Mouse (Mus musculus) forebrain, embryonic 16.5 days (tissue): ENCODE data around the gene Dennd2a. TPM values are rescaled to one million over a fixed set of nuclear protein-coding genes. Genes with fewer than 3 reads are reported as not detected.

ENCODE experiments used
- ATAC-seq: fragments of 200-750 bp; cut with Nextera tagmentation; 2 replicates; pipeline ENCODE4 v1.8.0; 2017; ENCODE audit warnings: mild to moderate bottlenecking, moderate library complexity
- H3K27ac ChIP-seq: fragments of 300-500 bp; sonication (generic); 2 replicates; pipeline ENCODE4 v1.5.1; 2014; ENCODE audit warnings: low read length, control low read depth
- H3K27me3 ChIP-seq: fragments of 300-500 bp; sonication (generic); replicated peaks from 2 replicates; pipeline ENCODE4 v1.6.1; 2014; ENCODE audit warnings: low read length; ENCODE audit not compliant: control insufficient read depth, insufficient read depth
- H3K36me3 ChIP-seq: fragments of 300-500 bp; sonication (generic); 2 replicates; pipeline ENCODE4 v1.6.1; 2014; ENCODE audit not compliant: control insufficient read depth, insufficient read depth
- H3K4me1 ChIP-seq: fragments of 300-500 bp; sonication (generic); replicated peaks from 2 replicates; pipeline ENCODE4 v1.6.1; 2014; ENCODE audit warnings: low read length; ENCODE audit not compliant: control insufficient read depth, insufficient read depth
- H3K4me2 ChIP-seq: fragments of 300-500 bp; sonication (generic); 2 replicates; pipeline ENCODE4 v1.6.1; 2014; ENCODE audit warnings: mild to moderate bottlenecking, low read length, control low read depth
- H3K4me3 ChIP-seq: fragments of 300-500 bp; sonication (generic); replicated peaks from 2 replicates; pipeline ENCODE4 v1.5.1; 2014; ENCODE audit warnings: mild to moderate bottlenecking, low read length, control low read depth
- H3K9ac ChIP-seq: fragments of 300-500 bp; sonication (generic); replicated peaks from 2 replicates; pipeline ENCODE4 v1.6.1; 2014; ENCODE audit warnings: low read depth, low read length, control low read depth
- H3K9me3 ChIP-seq: fragments of 300-500 bp; sonication (generic); 2 replicates; pipeline ENCODE4 v1.6.1; 2016; ENCODE audit warnings: low read length; ENCODE audit not compliant: control insufficient read depth
- WGBS: fragments of 180-500 bp; shearing (Covaris S2); extraction: QIAGEN DNeasy Blood & Tissue Kit; methylation state at CpG from one replicate; pipeline ENCODE4 v1.1.7; 2014; 5-methylcytosine and 5-hydroxymethylcytosine counted together
- polyA plus RNA-seq: library from polyadenylated mRNA; unstranded; fragments of >200 nt; fragmentation: Nextera tagmentation; extraction: Ambion mirVana; gene quantifications from 2 replicates; pipeline ENCODE4 v1.2.1, GENCODE M21; 2015

Gene Dennd2a
- polyA plus RNA-seq, 1 experiment from 2014 or later = 13.1 TPM

DNA sequence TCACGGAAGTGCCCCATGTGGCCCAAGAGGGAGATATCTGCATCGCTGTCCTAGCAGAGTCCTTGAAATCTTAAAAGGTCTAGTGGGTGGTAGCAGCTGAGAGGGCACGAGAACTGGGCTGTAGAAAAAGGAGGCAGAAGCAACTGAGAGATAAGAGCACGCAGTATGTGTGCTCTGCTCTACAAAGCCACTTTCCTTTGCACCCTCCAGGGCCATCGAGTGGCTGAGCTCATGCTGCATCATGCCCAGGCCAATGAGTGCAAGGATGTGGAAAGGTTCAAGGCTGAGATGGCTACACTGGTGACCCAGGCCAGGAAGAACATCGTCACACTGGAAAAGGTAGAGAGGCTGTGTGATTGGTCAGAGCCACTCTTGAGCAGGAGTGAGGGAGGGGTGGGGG, 27.9 kb upstream of the Dennd2a start, which contains the start of gene Gm42420:
Gene Gm42420 (plus strand): TSS at position 237 of the 400 bp plus-strand sequence.
- Histone ChIP-seq H3K36me3 (peaks cover 26% of the 10 kb centered on the region), H3K27me3 (no peaks in the 10 kb centered on the region), H3K4me2 (no peak within 1 kb of the TSS), H3K4me1 (no peaks in the 10 kb centered on the region), H3K4me3 (no peak within 1 kb of the TSS), H3K9ac (no peak within 1 kb of the TSS), H3K9me3 (no peaks in the 10 kb centered on the region), H3K27ac (no peak within 1 kb of the TSS)
- no peak for ATAC-seq
- WGBS = 96% methylated on average over 6 of the region's 6 CpGs

DNA sequence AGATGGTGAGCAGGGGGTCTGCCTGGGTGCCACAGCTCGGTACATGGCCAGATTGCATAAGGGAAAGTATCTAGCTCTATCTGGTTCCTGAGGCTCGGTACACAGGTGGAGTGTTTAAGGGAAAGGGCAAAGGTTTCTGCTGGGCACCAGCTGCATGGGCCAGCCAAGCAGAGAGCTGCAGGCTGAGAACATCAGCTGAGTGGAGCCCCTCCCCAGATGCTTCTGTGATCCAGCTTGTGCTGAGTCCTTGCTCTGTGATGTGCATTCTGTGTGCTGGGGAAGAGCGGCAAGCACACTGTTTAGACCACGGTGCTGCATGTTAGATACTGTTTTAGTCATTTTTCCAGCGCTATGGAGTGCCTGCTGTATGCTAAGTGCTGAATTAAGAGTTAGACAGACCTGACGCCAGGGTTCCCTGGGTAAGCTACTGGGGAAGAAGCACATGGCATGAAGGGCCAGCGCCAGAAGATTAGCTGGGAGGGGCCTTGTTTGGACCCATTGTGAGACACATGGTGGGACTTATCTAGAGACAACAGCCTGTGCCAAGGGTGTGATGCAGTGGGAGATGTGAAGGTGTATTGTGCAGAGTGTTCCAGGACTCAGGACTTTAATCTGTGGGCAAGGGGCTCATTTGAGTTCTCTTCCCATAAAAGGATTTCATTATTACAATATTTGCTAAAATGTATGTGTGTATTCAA, 23.6 kb upstream of the Dennd2a start:
- H3K36me3 ChIP-seq = peaks cover 16% of the 10 kb centered on the region
- 85% methylated on average over 7 of the region's 7 CpGs for WGBS
- H3K4me2 ChIP-seq = no peak overlapping the region

DNA sequence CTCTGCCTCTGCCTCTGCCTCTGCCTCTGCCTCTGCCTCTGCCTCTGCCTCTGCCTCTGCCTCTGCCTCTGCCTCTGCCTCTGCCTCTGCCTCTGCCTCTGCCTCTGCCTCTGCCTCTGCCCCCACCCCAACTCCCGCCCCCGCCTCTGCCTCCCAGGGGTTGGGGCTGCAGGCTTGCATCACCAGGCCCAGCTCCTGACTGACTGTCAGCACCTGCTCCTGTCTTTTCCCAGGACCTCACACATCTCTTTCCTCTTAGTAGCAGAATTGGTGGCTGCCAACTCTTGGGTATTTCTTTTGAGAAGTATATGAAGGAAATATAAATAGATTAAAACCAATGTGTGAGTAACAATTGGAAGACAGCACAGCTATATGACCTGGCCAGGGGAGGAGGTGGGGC, 22.9 kb upstream of the Dennd2a start:
- ATAC-seq = no peak
- Histone ChIP-seq H3K27ac (no peak overlapping the region), H3K27me3 (no peaks in the 10 kb centered on the region), H3K9ac (no peak overlapping the region), H3K4me3 (no peak overlapping the region), H3K4me2 (no peak overlapping the region), H3K36me3 (peaks cover 16% of the 10 kb centered on the region), H3K9me3 (no peaks in the 10 kb centered on the region), H3K4me1 (no peaks in the 10 kb centered on the region)
- WGBS = 82% methylated on average over 2 of the region's 2 CpGs

More for the DNA sequence above, 23.6 kb upstream of the Dennd2a start:
- H3K27ac ChIP-seq = no peak overlapping the region
- H3K4me3 ChIP-seq = no peak overlapping the region
- no peak overlapping the region for H3K9ac ChIP-seq
- no peaks in the 10 kb centered on the region for H3K9me3 ChIP-seq
- H3K4me1 ChIP-seq = no peaks in the 10 kb centered on the region
- no peak for ATAC-seq
- no peaks in the 10 kb centered on the region for H3K27me3 ChIP-seq

DNA sequence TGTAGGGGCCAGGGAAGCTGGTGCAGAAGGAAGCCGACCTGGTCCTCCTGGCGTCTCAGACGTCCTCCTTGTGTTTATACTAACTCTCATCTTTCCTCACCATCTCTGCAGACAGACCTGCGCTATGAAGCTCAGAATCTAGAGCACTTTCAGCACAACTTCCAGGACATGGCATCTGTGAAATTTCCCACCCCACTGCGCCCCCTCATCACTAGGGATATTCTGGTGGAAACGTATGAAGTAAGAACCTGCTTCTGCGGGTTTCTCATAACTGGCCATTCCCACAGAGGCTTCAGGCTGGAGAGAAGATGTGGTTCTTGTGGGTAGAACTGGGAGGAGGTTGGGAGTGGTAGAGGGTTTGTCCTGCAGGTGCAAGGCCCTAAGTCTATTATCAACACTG, 21.9 kb upstream of the Dennd2a start:
- Histone ChIP-seq H3K27me3 (no peaks in the 10 kb centered on the region), H3K4me2 (no peak overlapping the region), H3K27ac (no peak overlapping the region), H3K36me3 (peaks cover 16% of the 10 kb centered on the region), H3K9me3 (no peaks in the 10 kb centered on the region), H3K4me3 (no peak overlapping the region), H3K4me1 (peaks cover 6% of the 10 kb centered on the region), H3K9ac (no peak overlapping the region)
- 91% methylated on average over 7 of the region's 7 CpGs for WGBS
- no peak for ATAC-seq

DNA sequence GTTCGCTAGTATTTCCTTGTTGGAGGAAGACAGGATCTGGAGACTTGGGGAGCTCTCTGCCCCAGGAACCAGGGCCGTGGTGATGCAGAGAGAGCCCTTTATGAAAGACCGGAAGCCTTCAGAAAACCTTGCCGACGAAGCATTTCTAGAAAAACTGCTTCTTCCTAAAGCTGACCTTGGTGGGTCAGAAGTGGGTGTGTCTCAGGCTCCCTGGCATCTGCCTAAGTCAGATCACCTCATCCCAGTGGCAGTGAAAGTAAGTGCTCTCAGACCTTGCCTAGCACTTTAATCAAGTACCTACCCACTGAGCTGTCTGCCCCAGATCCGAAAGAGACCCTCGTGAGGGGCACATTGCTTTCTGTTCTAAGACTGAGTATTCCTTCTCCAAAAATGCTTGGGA, 17.3 kb upstream of the Dennd2a start:
- H3K4me2 ChIP-seq = peak overlapping the region; percentile 90
- H3K4me1 ChIP-seq = peaks cover 15% of the 10 kb centered on the region
- no peak for ATAC-seq
- H3K9ac ChIP-seq = peak overlapping the region; percentile 97
- peaks cover 2% of the 10 kb centered on the region; the same call in 1 of the 2 replicates for H3K36me3 ChIP-seq
- no peak overlapping the region for H3K27ac ChIP-seq
- 73% methylated on average over 7 of the region's 7 CpGs for WGBS
- no peaks in the 10 kb centered on the region for H3K27me3 ChIP-seq
- H3K9me3 ChIP-seq = no peaks in the 10 kb centered on the region
- no peak overlapping the region for H3K4me3 ChIP-seq

DNA sequence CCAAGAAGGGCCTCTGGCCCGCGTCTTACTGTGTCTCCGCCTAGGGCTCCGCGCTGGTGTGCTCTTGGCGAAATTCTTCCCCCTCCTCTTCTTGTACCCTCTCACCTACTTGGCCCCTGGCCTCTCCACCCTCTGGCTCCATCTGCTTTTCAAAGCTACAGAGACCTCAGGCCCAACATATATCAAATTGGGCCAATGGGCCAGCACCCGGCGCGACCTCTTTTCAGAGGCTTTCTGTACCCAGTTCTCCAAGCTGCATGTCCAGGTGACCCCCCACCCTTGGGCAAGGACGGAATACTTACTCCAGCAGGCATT, 16.8 kb upstream of the Dennd2a start:
- ATAC-seq = no peak
- no peaks in the 10 kb centered on the region for H3K9me3 ChIP-seq
- peak overlapping the region; percentile 80 for H3K4me3 ChIP-seq
- peaks cover 15% of the 10 kb centered on the region for H3K4me1 ChIP-seq
- H3K27me3 ChIP-seq = no peaks in the 10 kb centered on the region
- peak overlapping the region; percentile 97 for H3K9ac ChIP-seq
- WGBS = 21% methylated on average over 10 of the region's 10 CpGs
- peak overlapping the region; percentile 96 for H3K27ac ChIP-seq
- H3K36me3 ChIP-seq = peaks cover 2% of the 10 kb centered on the region; the same call in 1 of the 2 replicates
- H3K4me2 ChIP-seq = peak overlapping the region; percentile 90

DNA sequence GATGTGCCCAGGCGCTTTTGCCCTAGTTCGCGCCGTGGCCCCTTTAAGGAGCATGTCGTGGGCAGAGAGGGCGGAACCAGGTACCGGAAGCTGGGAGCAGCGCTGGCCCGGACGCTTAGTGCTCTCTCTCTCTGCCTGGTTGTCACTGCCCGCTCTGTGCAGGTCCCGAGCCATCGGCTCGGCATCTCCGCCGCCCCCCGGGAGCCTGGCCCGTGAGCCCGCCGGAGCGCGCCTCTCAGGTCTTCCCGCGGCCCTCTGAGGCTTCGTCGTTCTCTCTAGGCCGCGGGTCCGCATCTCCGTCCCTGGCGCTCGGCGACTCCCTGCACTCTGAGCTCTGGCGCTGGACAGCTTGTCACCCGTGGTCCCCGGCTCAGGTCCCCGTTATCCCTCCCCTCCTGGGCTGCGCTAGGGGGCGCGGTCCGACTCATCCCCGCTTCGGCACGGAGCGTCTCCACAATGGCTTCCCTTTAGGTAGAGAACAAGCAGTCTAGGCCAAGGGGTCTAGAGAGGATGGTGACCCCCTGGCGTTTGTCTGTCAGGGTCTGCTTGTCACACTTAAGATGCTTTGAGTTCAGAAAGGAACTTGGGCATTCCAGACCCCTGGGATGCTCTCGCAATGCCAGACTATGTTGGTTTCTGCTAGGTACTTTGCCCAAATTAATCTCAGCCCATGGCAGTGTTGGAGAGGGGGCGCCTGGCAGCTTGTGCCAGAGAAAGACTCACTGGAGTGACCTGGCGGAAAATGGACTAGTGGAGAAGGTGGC, 16.3 kb upstream of the Dennd2a start, which contains the start of gene Adck2:
Gene Adck2 (plus strand): TSS at position 83 of the 764 bp plus-strand sequence.
- H3K4me2 ChIP-seq = peak within 1 kb of the TSS; percentile 90
- H3K36me3 ChIP-seq = peaks cover 2% of the 10 kb centered on the region; the same call in 1 of the 2 replicates
- H3K27ac ChIP-seq = peak within 1 kb of the TSS; percentile 96
- peaks cover 15% of the 10 kb centered on the region for H3K4me1 ChIP-seq
- ATAC-seq = peak; percentile 96
- H3K27me3 ChIP-seq = no peaks in the 10 kb centered on the region
- H3K9ac ChIP-seq = peak within 1 kb of the TSS; percentile 97
- peak within 1 kb of the TSS; percentile 80 for H3K4me3 ChIP-seq
- under 1% methylated on average over 49 of the region's 49 CpGs for WGBS
- no peaks in the 10 kb centered on the region for H3K9me3 ChIP-seq

DNA sequence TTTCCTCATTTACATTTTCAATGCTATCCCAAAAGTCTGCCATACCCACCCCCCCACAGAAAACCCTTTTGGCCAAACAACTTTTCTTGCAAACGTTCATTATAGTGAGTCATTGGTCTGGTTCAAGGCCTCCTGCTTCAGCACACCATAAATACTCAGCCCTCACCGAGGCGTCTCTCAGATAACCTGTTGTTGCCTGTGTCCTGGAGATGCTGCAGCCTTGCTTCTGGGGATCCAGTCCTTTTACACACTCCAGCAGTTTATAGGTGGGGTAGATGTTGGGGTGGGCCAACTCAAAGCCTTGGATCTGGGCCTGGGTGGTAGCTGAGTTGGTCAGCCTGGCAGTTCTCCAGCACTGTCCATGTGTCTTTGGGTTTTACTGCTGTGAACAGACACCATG, 12.8 kb upstream of the Dennd2a start:
- no peak overlapping the region for H3K9ac ChIP-seq
- 82% methylated on average over 3 of the region's 3 CpGs for WGBS
- no peak overlapping the region for H3K27ac ChIP-seq
- H3K27me3 ChIP-seq = no peaks in the 10 kb centered on the region
- no peak overlapping the region for H3K4me2 ChIP-seq
- no peaks in the 10 kb centered on the region for H3K9me3 ChIP-seq
- no peak overlapping the region for H3K4me3 ChIP-seq
- peaks cover 15% of the 10 kb centered on the region for H3K4me1 ChIP-seq
- H3K36me3 ChIP-seq = no peaks in the 10 kb centered on the region
- no peak for ATAC-seq

DNA sequence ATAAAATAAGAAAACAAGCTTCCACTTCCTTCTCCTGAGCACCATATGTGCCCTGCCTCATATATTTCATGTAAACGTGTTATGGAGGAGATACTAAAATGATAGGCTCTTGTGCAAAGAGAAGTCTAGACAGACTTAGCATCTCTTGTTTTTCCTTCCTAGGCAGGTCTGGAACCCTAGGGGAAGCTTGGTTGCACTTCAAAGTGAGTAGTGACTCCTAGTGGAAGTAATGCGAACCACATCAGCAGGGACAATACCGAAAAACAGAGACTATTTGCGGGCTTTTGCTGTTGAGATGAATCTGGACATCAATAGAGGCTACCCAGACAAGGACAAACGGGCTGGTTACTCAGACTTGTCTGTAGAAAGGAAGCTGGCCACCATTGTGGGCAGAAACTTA, 9.9 kb upstream of the Dennd2a start:
- 0 out of 2 replicates have a peak, but pooled peaks cover 2% of the 10 kb centered on the region for H3K4me1 ChIP-seq
- H3K27me3 ChIP-seq = no peaks in the 10 kb centered on the region
- no peak overlapping the region for H3K4me2 ChIP-seq
- 11% methylated on average over 5 of the region's 5 CpGs for WGBS
- H3K27ac ChIP-seq = no peak overlapping the region
- H3K9me3 ChIP-seq = no peaks in the 10 kb centered on the region
- ATAC-seq = no peak
- no peak overlapping the region for H3K4me3 ChIP-seq
- no peak overlapping the region for H3K9ac ChIP-seq
- no peaks in the 10 kb centered on the region for H3K36me3 ChIP-seq
